Mouse (Mus musculus) ZHBTc4 (cell line): ENCODE measurements around the gene Taf8.

Experiments
- DNase-seq: peaks from one replicate; pipeline ENCODE4 v3.0.0-alpha.2; 2011; ENCODE audit warnings: low read depth, low spot score

Gene Taf8

DNA sequence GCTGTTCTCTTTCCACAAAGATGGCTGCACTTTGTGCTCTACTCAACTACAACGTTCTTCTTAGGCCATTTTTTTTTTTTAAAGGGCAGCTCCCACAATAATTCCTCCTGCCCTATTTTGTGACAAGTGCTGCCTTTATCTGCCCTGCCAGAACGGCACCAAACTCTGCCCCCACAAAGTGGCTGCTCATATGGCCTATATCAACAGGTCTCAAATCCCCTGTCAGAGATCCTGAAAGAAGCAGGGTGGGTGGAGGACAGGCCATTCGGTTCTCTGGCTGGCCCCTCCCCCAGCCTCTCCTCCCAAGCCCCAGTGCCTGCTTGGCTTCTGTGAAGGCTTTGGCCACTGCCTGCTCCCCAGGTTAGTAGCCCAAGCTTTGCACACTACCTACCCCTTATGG lies 17.1 kb downstream of the Taf8 start:
- no peak for DNase-seq

DNA sequence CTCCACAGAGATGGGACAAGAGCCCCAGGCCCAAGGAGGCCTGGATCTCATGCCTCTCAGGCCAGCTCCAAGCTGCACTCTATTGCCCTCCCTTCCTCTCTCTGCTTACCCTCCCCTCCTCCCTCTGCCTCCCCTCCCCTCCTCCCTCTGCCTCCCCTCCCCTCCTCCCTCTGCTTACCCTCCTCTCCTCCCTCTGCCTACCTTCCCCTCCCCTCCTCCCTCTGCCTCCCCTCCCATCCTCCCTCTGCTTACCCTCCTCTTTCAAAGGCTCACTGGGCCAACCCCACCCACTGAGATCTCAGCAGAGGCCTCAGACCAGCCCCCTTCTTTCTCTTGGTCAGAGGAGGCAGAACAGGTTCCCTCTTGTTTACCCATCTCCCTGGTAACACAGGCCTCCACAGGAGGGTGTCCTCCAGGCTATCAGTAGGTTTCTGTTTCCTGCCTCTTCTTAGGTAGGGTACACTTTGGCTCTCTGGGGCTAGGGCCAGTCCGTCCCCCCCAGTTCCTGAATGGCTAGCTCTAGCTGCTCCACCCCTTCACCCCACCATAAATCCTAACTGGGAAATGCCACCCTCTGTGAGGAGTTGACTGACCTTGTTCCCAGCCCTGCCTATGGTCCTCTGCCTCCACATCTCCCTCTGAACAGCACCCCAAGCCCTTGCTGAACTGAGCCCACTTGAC lies 17.7 kb downstream of the Taf8 start:
- peak; percentile 90 for DNase-seq

DNA sequence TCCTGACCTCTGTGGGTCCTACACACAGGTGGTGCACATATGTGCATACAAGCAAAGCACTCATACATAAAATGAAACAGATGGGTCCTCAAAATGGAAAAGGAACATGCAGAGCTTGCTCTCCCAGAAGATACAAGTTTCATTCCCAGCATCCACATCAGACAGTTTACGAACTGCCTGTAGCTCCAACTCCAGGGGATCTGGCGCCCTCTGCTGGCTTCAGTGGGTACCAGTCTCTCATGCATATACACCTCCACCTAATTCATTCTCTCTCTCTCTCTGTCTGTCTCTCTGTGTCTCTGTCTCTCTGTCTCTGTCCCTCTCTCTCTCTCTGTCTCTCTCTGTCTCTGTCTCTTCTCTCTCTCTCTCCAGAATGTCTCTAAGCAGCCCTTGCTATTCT lies 19.7 kb downstream of the Taf8 start:
- DNase-seq, result peak; percentile 90

DNA sequence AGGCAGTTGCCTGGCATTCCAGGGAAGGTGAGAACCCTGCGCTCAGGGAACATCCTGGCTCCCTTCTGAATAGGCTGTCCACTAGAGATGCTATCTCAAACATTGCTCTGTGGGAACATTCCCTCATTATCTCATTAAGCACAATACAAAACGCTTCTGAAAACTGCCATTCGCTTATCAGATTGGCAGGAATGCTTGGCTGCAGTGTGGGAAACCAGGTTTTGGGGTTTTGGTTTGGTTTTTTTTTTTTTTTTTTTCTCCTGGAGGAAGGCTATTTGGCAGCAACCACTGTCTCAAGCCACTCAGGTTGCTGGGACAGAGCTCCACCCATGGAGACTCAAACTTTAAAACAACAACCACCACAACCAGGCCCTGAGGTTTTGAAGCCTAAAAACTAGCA lies 22.2 kb downstream of the Taf8 start:
- no peak for DNase-seq

DNA sequence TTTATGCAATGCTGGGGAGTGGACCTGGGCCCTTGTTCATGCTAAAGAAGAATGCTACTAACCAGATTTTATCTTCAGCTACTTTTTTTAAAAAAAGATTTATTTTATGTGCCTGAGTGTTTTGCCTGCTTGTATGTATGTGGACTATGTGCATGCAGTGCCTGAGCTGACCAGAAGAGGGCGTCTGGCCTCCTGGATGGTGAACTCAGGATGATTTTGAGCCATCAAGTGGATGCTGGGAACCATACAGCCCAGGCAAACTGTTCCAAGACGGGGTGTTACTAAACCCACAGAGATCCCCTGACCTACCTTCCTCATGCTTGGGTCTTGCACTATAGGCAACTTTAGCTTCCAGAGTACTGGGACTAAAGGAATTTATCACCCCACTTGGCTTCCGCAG lies 26.4 kb downstream of the Taf8 start:
- DNase-seq, result peak; percentile 88

DNA sequence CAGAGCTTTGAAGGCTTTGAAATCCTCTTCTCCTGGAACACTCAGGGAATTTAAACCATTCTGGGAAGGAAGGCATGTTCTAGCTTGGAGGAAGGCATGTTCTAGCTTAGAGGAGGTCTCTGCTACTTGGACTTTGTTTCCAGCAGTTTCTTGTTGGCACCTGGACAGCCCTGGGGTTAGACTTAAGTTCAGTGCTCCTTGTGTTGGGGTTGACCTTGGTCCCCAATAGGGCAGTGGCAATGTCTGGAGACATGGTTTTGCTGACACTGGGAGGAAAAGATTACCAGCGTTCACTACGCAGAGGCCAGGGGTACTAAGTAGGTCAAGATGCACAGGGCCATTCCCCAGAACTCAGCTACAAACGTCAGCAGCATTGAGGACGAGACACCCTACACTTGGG lies 26.9 kb downstream of the Taf8 start:
- DNase-seq, result no peak

DNA sequence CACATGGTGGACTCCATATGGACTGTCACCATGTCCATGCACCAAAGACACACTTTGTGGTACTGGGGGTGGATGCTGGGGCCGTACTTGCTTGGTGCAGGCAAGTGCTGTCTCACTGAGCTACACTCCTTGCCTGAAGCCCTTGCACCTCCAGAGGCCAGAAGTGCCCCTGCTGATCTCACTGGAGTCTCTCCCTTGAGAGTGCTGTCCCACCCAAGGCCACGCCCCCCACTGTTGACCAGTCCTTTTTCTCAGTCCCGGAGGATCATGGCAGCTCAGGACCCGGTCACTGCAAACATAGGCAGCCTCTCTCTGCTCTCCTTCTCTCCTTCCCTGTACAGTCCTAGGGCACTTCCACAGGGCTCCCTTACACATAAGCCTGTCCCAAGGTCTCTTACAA lies 27.8 kb downstream of the Taf8 start:
- no peak for DNase-seq

DNA sequence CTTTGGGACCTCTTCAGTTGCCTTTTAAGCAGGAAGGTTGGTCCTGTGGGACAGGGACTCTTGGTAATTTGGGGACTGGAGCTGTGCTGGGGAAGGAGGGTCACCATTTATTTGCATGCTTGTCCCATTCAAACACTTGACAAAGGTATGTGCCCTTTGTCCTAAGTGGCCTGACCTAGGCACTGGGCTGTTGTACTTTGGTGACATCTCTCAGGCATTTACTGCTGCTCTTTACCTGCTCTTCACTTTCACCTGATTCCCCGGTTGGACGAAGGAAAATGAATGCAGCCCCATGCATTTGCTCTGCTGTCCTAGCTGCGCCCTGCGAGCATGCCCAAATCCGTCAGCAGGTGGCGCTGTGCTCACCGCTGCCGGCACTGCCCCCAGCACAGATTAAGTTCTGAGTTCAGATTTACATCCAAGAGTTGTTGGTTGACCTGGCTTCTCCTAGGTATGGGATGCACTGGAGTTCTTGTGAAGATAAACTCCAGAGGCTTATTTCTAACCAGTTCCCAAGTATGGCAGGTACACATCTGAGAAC lies 28.6 kb downstream of the Taf8 start:
- peak; percentile 83 for DNase-seq

DNA sequence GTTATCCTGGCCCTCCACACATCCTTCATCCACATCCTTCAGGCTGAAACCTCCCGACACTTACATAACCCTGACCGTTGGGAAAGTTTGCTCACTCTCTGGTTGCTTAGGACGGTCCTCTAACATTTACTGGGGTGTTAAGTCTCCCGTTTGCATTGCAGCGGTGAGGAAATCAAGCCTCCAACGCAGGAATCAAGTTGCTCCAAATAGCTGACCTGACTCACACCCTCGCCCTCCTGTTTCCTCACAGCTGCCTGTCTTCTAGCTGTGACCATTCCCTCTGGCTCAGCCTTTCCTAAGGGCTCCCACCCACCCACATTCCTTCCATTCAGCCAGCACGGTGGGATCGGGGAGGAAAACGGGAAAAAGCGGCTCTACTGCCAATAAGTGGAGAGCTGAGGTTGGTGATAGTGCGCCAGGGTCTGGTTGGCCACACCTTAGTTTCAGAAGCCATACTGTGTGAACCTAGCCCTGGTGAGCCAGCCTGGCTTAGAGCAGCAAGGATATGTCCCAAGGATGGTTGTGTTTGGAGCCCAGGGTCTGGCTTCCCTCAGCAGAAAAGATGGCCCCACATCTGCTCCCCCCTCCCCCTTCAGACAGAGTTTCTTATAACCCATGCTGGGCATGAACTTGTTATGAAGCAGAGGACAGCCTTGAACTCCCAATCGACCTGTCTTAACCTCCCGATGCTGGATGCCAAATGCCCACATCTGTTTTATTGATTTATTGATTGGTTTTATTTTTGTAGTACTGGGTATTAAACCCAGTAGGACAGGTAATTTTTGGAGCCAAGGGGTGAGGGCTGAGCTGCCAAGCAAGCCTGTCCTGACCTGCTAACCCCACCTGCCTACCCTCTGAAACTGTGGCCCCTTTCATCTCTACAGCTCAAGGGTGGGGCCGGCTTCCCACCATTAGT lies 29.4 kb downstream of the Taf8 start:
- peak; percentile 53 for DNase-seq

DNA sequence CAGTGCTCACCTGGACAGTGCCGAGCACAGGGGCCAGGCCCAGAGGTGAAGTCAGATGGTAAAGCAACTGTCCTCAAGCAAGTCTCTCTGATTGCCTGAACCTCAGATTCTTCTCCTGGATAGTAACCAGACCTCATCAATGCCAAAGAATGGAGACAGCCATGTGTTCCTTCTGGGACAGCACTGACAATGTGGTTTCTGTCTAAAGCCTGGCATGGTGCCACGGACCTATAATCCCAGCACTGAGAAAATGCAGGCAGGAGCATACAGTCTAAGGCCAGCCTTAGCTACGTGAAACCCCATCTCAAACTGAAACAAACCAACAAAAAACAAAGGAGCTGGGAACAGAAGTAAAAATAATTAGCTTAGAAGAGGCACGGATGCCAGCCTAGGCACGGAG lies 31.4 kb downstream of the Taf8 start:
- no peak for DNase-seq

DNA sequence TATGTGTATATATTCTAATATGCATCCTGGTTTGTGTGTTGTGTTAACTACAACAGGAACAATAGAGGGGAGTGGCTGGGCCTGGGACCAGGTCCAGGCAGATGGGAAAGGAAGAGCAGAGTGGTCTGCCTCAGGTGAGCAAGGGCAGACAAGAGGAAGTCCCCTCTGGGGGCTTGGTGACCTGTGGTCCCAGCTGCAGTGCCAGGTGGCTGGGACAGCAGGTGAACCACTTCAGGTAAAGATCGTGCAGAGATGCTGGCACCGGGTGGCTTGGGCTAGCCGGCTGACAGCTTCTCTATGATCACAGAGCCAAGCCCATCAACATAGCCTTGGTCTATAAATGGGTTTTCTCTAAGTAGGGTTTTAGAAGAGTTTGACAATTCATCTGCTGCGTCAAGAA lies 32.0 kb downstream of the Taf8 start:
- DNase-seq, result no peak

DNA sequence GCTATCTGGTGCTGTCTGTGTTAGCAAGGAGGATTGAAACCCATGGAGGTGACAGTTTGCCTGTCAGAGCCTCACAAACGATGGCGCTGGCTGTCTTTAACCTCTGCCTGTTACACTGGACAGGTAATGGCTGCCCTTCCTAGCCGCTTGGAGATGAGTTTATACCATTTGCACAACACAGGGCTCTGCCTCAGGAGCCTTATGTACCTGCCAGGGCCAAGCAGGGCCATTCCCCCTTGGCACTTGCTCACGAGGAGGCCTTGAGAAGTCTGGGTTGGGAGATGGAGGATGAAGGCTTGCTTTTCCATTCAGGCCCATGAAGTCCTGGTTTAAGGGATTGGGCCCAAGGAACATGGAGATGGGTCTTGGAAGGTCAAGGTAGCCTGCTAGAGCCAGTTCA lies 32.5 kb downstream of the Taf8 start:
- DNase-seq, result no peak

DNA sequence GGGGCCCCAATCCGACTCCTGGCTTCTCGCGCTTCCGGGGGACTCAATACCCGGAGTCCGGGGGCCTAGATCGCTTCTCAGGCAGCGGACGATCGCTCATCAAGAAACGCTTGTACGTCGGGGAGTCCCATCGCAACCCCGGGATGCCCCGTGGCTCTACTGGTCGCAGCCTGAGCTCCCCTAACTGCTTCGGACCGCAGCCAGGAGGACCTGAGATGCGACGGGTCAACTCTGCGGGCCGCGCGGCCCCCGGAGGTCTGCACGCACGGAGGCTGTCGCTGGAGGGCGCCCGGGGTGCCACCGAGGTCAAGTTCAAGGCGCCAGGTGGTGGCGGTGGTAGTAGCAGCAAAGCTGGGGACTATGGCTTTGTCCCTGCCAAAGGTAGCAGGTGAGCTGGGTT lies 33.6 kb downstream of the Taf8 start:
- peak; percentile 76 for DNase-seq

DNA sequence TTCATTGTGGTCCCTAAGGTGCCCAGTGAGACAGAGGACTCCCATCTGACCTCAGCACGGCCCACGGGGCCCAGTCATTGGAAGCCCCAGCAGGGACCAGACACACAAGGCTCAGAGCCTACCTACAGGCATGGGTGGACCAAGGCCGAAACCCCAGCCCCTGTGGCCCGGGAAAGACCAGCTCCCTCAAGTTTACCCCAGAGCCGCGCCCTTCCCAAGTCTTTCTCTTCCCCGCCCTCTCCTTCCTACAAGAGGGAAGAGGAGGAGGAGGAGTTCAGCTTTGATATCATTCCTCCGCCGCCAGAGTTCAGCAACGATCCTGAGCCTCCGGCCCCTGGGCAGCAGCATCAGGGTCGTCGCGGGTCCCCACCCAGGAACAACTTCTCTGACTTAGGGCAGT lies 34.0 kb downstream of the Taf8 start:
- DNase-seq, result peak; percentile 60

DNA sequence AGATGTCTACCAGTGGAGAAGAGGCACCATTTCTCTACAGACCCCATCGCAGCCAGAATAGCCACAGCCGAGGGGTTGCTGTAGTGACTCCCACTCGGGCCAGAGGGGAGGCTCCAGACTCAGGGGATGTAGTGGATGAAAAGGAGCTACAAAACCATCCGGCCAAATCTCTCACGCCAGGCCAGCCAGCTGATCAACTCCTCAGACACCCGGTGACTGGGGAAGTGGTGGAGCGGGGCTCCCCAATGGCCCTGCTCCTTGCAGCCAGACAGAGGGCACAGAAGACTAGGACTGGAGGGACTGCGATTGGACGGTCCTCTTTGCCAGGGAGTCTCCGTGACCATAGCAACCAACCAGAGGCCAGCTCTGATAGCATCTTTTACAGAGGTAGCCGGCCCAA lies 34.4 kb downstream of the Taf8 start:
- no peak for DNase-seq

DNA sequence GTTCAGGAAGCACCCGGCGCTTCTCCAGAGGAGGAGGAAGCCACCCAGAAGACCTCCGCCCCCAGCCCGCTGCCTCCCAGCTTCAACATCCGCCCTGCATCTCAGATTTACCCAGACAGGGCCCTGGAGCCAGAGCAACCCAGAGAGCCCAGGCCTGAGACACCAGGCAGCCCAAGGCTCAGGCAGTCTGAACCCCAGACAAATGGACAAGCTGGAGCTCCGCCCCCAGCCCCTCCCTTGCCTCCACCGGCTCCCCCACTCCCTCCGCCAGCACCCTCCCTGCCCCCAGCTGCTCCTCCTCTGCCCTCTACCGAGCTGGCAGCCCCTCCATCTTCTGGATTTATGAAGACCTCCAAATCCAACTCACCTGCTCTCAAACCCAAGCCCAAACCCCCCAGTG lies 35.8 kb downstream of the Taf8 start:
- DNase-seq, result no peak

DNA sequence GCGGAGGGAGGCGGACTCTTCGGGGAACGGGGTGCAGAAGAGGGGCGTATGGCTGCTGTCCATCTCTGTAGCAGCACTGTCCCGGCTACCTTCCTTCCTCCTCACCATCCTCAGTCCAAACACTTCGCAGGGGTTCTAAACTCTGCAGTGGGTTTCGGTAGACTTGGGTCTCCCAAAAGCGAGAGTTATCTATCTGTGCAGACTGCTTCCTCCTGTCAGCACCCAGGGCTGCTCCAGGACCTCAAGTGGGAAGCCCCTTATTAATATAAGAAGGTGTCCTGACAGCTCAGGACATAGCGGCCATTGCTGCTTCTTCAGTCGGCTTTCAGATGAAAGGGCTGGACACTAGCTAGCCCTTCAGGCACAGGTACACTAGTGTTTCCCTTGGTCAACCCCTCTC lies 37.1 kb downstream of the Taf8 start:
- no peak for DNase-seq

DNA sequence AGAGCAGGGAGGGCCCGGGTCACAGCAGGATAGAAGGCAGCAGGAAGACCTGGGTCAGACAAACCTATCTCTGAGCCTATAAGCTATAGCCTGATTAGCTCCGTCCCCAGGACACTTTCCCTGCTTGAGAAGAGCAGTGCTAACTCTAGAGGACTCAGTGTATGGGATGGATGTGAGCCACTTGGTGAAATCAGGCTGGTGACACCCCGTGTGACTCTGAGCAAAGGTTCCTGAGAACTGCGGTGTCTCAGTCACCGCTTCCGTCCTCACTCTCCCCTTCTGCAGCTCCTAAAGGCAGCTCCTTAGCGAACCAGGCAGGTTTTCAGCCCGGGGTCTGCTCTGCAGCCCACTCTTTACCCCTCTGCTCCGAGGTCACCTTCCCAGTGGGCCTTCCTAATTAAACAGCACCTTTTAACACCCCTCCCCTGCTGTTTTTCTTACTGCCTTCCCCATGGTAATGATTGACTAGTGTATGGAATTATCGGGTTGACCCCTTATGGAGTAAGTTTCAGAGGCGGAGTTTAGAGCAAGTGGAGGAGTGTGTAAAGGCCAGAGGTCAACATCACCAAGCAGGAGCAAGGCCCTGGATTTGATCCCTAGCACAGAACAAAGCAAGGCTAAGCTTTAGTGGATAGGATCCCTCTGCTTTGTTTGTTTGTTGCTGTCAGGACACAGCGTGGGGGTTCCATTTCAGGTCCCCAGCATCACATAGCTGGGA lies 37.7 kb downstream of the Taf8 start:
- no peak for DNase-seq

DNA sequence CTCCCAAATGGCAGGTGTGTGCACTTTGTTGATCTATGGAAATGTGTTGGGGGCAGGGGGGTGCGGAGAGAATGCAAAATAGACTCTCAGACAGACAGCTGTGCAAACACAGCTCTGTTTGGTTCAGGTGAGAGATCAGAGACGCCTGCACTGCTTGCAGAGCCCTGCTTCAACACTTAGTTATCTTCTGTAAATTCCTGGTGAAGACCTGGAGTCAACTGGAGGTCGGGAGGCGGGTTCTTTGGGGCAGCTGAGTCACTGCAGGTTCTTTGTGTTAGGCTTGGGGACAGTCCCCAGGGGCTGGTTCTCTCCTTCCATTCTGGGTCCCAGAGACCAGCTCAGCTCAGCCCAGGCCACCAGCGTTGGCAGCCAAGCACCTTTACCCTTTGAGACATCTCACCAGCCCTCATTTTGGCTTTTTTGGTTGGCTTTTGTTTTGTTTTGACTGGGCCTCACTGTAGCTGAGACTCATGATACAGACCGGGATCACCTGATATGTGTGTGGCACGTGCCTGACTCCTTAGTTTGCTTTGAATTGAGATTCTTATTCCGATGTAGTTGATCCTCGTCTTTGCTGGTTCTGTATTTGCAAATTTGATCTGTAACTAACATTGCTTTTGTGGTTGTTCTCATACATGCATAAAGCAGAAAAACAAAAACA lies 39.2 kb downstream of the Taf8 start:
- no peak for DNase-seq

DNA sequence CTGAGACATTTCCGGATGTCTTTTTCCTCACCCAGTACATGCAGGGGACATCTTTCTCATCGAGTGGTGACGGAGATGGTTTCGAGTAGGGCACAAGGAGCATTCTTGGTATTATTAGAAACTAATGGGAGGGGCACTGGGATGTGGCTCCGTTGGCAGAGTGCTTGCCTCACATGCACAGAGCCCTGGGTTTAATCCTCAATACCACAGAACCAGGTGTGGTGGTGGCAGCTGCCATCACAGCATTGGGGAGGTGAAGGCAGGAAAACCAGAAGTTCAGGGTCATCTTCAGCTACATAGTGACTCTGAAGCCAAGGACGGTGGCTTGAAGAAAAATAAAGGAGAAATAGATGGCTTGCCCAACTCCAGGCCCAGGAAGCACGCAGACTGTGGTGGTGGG lies 39.9 kb downstream of the Taf8 start:
- no peak for DNase-seq

DNA sequence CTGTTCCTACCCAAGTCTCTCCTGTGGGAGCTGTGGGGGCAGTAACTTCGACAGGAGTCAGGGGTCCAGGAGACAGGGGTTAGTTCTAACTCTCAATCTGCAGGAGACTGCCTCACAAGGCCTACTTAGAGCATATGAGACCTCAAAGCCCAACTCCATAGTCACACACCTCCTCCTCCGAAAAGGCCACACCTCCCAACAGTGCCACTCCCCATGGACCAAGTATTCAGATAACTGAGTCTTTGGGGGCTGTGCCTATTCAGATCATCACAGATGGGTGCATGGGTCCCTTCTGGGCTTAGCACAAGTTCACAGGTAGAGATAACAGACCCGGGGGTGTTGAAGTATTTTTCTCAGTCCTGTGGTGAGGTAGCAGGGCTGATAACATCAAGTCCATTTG lies 40.4 kb downstream of the Taf8 start:
- no peak for DNase-seq
